Mouse (Mus musculus) heart, postnatal 4 days (tissue): ENCODE data around the gene Ccdc24. TPM values are rescaled to one million over a fixed set of nuclear protein-coding genes. Genes with fewer than 3 reads are reported as not detected.

Experiments used
- DNase-seq: peaks from one replicate; pipeline ENCODE4 v3.0.0; 2021
- total RNA-seq, 2 experiments: library from RNA; stranded (reverse); gene quantifications; 2 replicates each; pipeline ENCODE4 v1.2.3; 2021

Ccdc24 gene
- total RNA-seq, 2 experiments from 2014 or later = 0.59 to 1.1 TPM

DNA sequence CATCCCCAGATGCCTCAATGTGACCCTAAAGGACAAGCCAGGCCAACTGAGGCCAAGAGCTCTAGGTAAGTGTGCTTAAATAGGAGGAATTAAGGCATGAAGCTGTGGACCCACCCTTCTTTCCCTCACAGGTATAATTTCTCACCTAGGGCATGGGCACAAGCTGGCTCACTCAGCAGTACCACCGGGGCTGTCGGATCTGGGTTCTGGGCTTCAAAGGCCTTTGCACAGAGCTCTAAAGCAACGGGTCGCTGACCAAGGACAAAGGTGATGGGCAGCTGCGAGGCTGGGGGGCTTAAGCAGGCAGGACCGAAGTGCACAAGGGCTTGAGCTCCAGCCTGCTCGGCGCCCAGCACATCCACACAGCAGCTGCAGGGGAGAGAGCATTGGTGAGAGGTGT, 18.4 kb upstream of the Ccdc24 start:
- no peak for DNase-seq

DNA sequence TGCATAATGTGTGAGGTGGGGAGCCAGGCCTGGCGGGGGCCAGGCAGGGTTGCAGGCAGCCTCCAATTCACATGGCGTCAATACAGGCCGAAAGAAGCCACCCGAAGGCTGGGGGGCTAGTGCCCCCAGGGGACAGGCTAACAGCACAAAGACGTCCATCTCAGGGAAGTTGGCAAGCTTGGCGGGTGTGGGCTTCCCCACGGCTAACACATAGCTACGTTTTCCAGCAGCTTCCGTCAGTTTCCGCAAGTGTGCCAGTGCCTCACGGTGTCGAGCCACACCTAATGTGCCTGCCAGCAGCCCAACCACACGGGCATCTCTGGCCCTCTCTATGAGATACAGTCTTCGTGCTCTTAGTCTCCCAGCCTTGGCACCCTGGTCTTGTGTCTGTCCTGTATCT, 17.7 kb upstream of the Ccdc24 start:
- no peak for DNase-seq

DNA sequence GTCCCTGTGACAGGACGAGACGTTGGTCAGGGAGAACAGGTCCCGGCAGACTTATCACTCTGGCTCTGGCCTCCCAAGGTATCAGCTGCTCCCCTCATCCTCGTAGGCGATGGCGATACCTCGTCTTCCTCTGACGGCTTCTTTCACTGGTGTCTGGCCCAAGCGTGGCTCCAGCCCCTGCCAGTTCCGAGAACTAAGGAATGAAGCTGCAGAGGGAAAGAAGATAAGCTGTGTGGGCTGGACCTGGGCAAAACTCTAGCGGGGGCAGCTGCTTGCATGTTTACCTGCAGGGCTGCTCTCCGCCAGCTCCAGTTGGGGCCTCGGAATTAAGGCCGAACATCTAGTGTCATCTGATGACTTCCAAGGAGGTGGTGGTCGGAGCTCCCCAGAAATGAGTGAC, 17.1 kb upstream of the Ccdc24 start:
- no peak for DNase-seq

DNA sequence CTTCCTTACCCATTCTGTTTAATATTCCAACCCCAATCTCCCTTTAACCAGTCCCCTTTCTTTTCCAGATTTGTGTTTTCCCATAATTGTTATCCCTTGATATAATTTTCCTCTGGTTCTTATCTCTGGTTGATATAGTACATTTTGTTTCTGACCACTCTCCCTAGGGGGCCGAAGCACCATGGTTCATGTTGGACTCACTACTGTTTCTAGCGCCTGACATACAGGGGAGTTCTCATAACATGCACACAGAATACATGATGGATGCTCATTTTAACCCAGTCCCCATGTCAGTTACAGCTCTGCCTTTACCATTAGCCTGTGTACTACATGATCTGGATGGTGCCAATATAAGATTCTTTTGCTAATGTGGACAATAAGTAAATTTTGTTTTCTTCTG, 15.6 kb upstream of the Ccdc24 start:
- DNase-seq = no peak

DNA sequence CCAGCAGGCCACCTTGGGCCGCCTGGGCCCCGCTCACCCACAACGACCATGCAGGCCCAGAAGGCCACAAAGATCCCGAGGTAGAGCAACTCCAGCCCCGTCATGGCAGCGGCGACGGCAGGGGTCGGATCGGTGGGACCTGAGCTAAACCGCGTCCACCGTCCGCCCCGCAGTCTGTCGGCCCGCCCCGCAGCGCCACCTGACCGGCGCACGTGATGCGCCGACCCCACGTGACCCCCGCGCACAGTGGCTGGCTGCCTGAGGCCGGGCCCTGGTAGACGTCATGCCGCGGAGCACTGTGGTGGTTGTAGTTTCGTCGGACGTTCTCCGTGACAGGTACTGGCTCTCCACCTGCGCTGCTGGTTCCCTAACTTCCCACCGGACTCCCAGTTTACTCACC, 14.8 kb upstream of the Ccdc24 start, which contains the start of gene Atp6v0b:
Gene Atp6v0b, minus strand, starts transcription at position 201 of the 400 bp plus-strand sequence.
- peak; percentile 94 for DNase-seq

DNA sequence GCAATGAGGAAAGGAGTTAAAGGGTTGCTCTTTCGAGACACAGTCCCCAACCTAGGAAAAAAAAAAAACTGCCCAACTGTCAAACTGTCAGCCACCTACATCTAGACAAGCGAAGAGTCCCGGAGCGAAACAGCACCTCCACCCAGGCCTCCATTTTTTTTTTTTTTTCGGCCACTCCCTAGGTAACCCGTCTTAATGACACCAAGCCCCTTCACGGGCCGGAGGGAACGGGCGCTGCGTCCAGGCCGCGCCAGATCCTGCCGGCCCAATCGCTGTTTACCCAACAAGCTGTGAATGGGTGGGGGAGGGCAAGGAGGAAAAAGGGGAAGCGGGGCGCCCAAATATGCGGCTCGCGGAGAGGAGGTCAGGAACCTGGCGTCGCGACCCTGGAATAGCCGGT, 14.3 kb upstream of the Ccdc24 start:
- peak; percentile 30 for DNase-seq

DNA sequence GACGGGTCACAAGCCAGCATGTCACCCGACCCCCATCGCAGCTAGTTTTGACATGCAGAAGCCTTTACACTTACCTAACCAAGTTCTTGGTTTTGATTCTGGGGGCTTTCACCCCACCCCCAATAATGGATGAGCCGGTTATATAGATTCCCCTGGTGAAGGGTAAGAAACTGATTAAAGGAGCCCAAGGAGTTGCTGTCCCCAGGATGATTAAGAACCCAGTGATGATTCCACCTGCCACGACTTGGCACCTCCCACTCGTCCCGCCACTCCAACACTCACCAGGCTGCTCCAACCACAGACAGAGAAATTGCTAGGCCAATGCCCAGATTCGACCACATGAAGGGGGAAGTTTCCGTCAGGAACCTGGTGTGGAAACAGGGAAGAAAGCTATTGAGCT, 13.6 kb upstream of the Ccdc24 start:
- DNase-seq = no peak

DNA sequence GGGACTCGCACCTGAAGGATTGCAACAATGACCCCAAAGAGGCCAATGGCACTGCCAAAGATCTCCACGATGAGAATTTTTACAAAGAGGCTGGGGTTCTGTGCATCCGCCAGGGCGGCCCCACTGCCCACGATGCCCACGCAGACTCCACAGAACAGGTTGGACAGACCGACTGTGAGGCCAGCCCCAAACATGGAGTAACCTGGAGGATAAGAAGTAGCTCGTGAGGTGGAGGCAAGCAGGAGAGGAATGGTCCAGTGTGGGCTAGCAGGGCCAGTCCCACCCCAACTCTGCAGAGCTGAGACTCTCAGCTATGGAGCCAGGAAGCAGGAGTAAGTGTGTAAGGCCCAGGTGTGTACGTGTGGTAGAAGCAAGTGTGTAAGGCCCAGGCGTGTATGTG, 12.7 kb upstream of the Ccdc24 start:
- DNase-seq = no peak

DNA sequence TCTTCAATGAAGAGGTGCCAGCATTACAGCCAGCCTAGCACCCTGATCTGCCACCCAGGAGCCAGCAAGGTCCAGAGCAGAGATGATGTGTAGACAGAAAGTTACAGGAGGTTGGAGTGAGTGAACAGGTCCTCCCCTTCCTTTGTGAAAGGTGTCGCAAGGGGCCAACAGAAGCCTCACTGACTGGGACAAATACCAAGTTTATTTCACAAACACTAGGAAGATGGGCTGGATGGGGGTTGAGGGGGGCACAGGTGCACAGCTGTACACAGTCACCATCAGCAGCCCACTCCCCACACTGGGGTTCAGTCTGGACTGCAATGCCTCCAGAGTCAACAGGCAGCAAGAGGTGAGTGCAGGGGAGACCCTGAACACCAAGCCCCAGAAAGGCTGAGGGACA, 11.8 kb upstream of the Ccdc24 start:
- no peak for DNase-seq

DNA sequence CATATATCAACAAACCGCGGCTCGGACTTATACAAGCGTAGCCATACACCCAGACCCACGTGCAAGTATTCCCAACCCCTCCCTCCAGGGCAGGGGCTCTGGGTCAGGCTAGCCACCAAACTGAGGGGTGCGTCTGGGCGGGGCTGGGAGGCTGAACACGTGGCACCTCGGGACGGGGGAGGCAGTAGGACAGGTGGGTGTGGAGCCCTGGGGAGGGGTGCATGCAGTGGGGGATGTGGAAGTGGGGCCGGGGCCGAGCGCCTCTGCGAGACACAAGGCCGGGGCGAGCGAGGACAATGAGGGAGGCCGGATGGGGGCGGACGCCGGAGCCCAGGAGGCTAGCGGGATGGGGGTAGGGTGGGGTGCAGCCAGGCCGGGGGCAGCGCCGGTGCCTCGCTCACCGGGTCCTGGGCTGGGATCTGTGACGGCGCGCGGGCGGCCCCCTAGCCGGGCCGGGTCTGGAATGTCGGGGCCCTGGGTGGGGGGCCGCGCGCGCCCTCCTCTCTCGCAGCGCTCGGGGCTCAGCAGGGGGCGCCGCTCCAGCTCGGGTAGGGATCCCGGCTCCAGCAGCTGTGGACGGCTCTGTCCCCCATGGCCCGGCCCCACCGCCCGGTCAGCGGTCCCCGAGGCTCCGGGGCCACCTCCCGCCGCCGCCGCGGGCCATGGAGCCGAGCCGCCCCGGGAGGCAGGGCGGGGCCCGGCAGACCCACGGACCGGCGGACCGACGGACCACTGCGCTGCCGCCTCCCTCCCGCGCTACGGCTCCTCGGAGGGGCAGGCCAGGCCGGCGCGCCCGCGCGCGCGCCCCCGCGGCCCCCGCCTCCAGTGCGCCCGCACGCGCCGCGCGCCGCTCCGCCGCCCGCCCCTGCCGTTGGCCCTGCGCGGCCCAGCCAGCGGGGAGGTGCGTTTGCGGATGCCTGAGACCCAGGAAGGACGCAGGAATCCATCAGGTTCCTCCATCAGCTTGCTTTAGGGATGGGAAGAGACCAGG, 10.6 kb upstream of the Ccdc24 start, which contains the start of gene B4galt2:
Gene B4galt2, minus strand, starts transcription at position 787 of the 991 bp plus-strand sequence.
- DNase-seq = peak; percentile 63

DNA sequence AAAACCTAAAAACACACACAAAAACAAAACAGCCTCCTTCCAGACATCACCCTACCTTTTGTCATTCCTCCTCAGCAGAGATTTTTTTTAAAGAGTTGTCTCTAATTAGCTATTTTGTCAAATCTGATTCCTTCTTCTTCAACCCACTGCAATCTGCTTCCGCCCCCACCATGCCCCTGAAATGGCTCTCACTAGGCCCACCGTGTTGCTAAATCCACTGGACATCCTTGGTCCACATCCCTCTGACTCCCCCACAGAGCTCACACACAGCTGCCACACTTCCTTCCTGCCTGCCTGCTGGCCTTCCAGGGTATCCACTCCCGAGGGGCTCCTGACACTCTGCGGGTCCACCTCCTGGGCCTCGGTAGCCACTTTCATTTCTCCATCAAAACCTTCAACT, 6.3 kb upstream of the Ccdc24 start:
- DNase-seq = no peak

DNA sequence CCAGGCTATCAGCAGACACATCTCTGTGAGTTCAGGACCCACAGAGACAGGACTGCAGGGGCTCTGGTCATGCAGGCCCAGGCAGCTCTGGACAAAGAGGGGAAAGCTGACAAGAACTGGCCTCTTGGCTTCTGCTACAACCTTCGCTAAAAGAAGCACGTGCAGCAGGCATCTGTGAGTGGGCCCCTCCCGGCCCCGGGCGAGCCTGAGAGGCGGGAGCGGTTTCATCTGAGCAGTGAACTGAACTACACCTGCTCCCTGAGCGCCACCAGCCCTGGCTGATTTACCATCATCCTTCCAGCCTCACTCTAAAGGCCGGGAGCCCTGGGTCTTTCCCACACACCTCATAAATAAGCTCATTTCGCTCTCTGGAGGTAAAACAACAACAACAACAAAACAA, 5.9 kb upstream of the Ccdc24 start:
- DNase-seq = no peak

DNA sequence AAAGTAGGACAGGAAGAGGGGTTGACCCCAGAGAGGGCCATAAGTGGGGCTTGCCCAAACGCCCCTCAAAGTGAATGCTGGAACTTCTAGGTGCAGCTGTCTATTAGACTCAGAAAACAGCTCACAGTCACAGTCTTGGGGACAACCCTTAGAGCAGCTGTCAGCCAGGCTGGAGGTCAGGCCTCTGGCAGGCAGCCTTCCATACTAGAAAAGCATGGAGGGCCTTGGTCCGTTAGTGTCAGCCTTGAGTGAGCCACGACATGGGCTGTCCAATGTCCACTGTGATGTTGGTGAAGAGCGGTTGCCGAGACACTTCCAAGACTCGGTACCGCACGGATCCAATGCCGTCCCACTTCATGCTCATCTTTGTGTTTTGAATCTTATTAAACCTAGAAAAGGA, 1.3 kb upstream of the Ccdc24 start:
- DNase-seq = no peak

DNA sequence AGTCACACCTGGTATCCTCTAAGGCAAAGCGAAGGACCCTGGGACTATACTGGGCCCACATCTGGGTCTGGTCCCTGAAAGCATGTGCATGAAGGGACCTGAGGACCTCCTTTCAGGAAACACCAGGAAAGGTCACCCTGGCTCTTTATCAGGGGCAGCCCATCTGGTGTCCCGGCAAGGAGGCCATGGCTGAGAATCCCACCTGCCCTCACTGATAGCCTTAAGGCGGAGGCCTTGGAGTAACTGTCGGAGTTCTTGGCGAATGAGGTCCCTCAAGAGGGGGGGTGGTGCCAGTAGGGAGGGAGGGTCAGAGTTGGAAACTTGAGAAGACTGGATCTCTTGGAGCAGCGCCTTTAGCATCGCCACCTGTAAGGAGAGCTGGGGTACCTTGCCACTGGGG, 570 bp downstream of the Ccdc24 start:
- DNase-seq = no peak

DNA sequence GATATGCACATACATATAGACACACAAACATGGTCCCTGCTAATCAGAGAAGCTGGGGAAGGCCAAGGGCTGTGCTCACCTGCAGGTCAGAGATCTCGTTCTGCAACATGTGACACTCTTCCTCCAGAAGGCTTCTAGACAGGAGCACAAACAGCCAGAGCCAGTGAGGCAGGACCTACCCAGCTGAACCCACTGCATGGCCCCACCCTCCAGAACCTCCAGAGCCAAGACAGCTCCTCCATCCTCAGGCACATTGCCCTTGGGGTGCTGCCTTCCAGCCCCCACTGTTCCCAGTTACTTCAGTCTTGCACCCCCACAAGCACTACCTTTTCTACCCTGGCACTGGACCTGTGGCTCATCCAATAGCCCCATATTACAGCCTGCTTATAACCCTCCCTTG, 1.9 kb downstream of the Ccdc24 start:
- DNase-seq = no peak

DNA sequence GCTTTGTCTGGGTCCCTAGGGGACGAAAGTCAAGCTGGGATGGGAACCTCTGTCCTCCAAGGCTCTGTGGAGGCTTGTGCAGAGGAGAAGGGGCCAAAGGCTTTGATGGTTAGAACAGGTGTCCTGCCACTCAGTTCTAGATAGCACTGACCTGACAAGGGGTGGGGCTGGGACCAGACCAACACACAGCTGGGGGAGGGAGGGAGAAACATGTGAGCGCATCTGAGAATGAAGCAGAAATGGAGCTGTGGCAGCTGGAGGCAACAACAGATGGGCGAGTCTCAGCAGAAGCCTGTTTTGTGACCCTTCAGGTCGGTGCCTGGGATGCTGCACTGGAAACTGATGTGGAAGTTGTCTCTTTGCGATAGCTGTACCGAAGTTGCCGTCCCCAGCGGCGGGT, 3.0 kb downstream of the Ccdc24 start:
- no peak for DNase-seq

DNA sequence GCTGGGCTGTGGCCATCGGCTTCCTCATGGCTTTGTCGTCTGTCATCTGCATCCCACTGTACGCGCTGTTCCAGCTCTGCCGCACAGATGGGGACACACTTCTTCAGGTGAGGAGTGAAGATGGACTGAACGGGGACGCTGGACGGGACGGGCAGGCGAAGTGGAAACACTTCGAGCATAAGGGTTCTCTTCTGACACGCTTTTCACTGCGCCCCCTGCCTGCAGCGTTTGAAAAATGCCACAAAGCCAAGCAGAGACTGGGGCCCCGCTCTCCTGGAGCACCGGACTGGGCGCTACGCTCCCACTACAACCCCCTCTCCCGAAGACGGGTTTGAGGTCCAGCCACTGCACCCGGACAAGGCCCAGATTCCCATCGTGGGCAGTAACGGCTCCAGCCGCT, 4.5 kb downstream of the Ccdc24 start:
- DNase-seq = peak; percentile 78

DNA sequence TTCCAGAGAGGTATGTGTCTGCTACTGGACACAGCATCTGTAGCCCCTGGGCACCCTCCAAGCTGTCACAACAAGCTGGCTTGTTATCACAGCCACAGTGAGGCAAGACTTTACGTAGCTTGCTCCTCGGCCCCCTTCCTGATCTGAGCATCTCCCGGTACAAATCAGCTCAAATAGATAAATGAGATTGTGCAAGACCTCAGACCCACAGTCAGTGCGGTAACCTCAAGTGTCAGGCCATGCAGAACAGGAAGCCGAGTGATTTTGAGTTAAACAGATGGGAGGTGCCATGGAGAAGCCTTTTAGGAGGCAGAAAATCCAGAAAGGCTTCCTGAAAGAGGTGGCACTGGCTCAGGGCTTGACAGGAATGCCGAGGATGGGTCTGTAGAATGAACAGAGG, 5.4 kb downstream of the Ccdc24 start:
- no peak for DNase-seq

DNA sequence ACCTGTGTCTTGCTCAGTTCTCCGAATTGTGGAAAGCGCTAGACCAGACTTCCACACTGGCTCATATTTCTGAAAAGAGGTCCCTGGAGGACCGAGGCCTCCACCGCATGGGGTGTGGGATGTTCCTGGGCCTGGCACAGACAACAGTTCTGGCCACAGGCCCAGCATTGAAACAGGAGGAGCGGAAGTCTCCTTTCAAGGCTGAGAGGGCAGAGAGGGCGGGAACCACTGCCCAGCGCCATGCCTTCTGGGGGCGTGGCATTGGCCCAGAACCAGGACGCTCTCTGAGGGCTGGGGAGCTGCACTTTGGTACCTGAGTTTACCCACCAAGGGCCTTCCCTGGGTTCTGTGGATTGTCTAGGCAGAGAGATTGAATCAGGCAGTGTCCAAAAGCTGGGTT, 6.3 kb downstream of the Ccdc24 start:
- DNase-seq = peak; percentile 81

DNA sequence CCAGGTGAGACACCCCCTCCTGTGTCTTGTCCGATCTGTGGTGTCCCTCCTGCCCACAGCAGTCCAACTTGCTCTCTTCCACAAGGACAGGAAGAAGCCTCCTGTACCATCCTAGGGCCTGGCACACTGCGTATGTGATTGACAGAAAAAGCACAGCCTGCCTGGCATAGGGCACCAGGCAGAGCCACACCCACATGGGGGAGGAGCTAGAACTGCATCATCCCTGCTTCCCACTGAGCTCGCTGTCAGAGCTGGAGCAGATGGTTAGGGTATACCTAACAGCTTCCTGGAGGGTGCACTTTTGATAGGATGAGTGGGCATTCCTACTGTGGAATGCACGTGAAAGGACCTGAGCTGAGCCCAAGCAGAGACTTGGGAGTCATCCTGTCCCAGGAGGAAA, 9.5 kb downstream of the Ccdc24 start:
- peak; percentile 27 for DNase-seq

DNA sequence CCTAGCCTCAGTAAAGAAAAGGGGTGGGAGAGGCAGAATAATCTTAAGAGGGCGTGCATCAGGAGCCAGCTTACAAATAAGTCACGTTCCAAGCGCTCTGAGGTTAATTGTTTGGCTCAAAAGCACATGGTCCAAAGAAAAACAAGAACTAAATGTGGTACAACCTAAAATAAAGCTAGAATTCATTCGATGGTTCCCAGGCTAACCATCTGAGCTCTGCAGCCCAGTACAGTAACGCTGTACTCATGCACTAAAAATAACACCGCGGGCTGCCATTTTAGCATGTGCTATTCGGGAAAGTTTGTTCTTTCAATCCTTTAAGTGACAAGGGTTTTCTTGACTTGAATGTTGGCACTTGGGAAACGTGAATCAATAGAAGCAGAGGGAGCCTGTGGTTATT, 11.8 kb downstream of the Ccdc24 start:
- no peak for DNase-seq

DNA sequence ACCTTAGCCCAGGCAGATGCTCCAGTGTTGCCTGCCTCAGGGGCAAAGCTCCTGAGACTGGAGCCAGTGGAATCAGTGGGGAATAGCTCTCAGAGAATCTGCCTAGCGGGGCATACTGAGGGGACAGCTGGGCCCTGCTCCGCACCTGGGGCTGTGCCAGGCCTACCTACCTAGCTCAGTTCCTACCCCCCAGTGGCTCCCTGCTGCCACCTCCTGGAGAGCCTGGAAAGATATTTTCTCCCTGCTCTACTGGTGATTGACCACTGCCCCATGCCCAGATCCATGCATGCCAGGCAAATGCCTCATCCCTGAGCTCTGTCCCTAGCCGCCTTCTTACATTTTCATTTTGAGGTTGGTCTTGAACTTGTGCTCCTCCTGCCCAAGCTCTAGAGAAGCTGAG, 13.6 kb downstream of the Ccdc24 start:
- peak; percentile 79 for DNase-seq

DNA sequence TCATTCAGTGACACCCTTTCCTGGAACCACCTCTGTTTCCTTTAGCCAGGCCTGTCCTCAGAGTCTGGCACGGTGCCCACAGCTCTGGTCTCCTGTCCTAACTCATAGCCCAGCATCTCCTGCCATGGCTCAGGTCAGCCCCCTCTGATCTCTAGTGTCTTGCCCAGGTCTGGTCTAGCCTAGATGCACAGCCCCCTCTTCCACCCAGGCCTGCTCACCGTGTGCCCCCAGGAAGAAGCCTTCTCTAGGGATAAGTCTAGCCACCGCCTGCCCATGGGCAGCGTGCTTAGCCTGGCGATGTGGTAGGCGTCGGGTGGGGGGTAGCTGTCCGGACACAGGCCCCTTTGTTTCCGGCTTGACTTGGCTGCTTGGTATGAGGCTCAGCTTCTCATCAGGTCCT, 17.2 kb downstream of the Ccdc24 start:
- DNase-seq = peak; percentile 57

DNA sequence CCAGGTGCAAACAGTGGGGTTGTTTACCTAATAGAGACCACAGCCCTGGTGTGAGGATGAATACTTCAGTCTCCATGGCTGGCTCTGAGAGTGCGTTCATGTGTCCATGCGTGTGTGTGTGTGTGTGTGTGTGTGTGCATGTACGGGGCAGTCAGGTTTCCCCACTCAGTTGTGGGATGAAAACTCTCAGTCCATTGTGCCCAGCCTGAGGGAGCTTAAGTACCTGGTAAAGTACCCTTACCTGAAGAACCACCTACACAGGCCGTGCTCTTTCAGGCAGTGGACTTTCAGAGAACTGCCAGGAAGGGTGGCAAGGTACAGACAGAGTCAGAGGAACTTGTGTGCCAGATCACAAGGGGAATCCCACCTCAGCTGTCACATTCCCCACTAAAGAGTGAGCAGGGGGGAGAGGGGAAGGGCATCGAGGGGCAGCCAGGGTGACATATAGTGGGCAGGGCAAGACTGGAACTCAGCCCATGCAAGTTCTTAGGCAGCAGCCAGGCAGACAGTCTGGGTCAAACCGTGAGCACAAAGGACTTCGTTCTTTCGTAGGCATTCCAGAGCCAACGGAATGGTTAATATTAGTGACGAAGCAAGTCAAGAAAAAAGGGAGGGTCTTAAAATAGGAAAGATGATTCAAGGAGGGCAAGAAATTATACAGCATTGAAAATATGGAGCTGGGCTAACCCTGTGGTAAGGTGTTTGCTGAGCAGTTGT, 20.0 kb downstream of the Ccdc24 start:
- DNase-seq = no peak
